Mouse (Mus musculus) embryonic fibroblast, embryonic 13.5 days (primary cell): ENCODE results near the gene Pip4k2a.

Source experiments
- CTCF ChIP-seq: IDR thresholded peaks from 2 replicates; pipeline ENCODE4 v1.5.1; 2011; ENCODE audit warnings: mild to moderate bottlenecking, control low read depth, low read length, moderate library complexity, borderline replicate concordance; ENCODE audit not compliant: insufficient read depth
- POLR2A ChIP-seq: IDR thresholded peaks from 2 replicates; pipeline ENCODE4 v1.6.1; 2011; ENCODE audit warnings: low read depth, mild to moderate bottlenecking, control low read depth, low read length, moderate library complexity

- TF ChIP-seq POLR2A (no peak), CTCF (no peak)
Measured at GRCm38 (mm10) chr2:18917380-18917750, 80.6 kb downstream of the Pip4k2a start.
